Mouse (Mus musculus) heart, embryonic 13.5 days (tissue): ENCODE results near the gene Lcn9. TPM values are rescaled to one million over a fixed set of nuclear protein-coding genes. Genes with fewer than 3 reads are reported as not detected.

Source experiments
- ATAC-seq: fragments of 200-750 bp; cut with Nextera tagmentation; 2 replicates; pipeline ENCODE4 v1.8.0; 2017; ENCODE audit warnings: moderate TSS enrichment; ENCODE audit not compliant: insufficient number of reproducible peaks, low FRiP score, low TSS enrichment; ENCODE audit errors: extremely low read depth
- H3K27ac ChIP-seq: fragments of 300-500 bp; sonication (generic); replicated peaks from 2 replicates; pipeline ENCODE4 v1.5.1; 2015; ENCODE audit warnings: moderate library complexity, mild to moderate bottlenecking, inconsistent platforms
- H3K27me3 ChIP-seq: fragments of 300-500 bp; sonication (generic); replicated peaks from 2 replicates; pipeline ENCODE4 v1.6.1; 2015; ENCODE audit warnings: mild to moderate bottlenecking, inconsistent platforms
- H3K36me3 ChIP-seq: fragments of 300-500 bp; sonication (generic); 2 replicates; pipeline ENCODE4 v1.6.1; 2015; ENCODE audit warnings: mild to moderate bottlenecking, inconsistent platforms
- H3K4me1 ChIP-seq: fragments of 300-500 bp; sonication (generic); 2 replicates; pipeline ENCODE4 v1.6.1; 2015; ENCODE audit warnings: inconsistent platforms
- H3K4me2 ChIP-seq: fragments of 300-500 bp; sonication (generic); 2 replicates; pipeline ENCODE4 v1.6.1; 2015; ENCODE audit warnings: inconsistent platforms, mild to moderate bottlenecking, moderate library complexity
- H3K4me3 ChIP-seq: fragments of 300-500 bp; sonication (generic); 2 replicates; pipeline ENCODE4 v1.5.1; 2015; ENCODE audit warnings: moderate library complexity, mild to moderate bottlenecking, inconsistent platforms
- H3K9ac ChIP-seq: fragments of 300-500 bp; sonication (generic); 2 replicates; pipeline ENCODE4 v1.6.1; 2015; ENCODE audit warnings: inconsistent platforms, mild to moderate bottlenecking, moderate library complexity
- H3K9me3 ChIP-seq: fragments of 300-500 bp; sonication (generic); 2 replicates; pipeline ENCODE4 v1.6.1; 2016; ENCODE audit warnings: inconsistent platforms
- WGBS: fragments of 180-500 bp; shearing (Covaris S2); methylation state at CpG from one replicate; pipeline ENCODE4 v1.1.7; 2015; ENCODE audit warnings: mixed read lengths; 5-methylcytosine and 5-hydroxymethylcytosine counted together
- polyA plus RNA-seq: library from polyadenylated mRNA; unstranded; fragments of >200 nt; fragmentation: Nextera tagmentation; extraction: Ambion mirVana; gene quantifications from 2 replicates; pipeline ENCODE4 v1.2.1, GENCODE M21; 2015

Lcn9 gene
- polyA plus RNA-seq, 1 experiment from 2014 or later: not detected

GRCm38 (mm10) chr2:25850330-25850729, 27.4 kb downstream of the Lcn9 start:
- ATAC-seq: no peak
- WGBS: 15% methylated on average over 4 of the region's 4 CpGs
- H3K27ac ChIP-seq: no peak overlapping the region
- no peaks in the 10 kb centered on the region; the same call in 1 of the 2 replicates for H3K27me3 ChIP-seq
- H3K4me3 ChIP-seq: no peak overlapping the region
- no peaks in the 10 kb centered on the region for H3K36me3 ChIP-seq
- H3K4me1 ChIP-seq: no peaks in the 10 kb centered on the region
- H3K9ac ChIP-seq: no peak overlapping the region
- H3K9me3 ChIP-seq: no peaks in the 10 kb centered on the region
- H3K4me2 ChIP-seq: no peak overlapping the region

GRCm38 (mm10) chr2:25852626-25853025, 29.7 kb downstream of the Lcn9 start:
- Histone ChIP-seq H3K9ac (no peak overlapping the region), H3K36me3 (no peaks in the 10 kb centered on the region), H3K4me2 (no peak overlapping the region), H3K27ac (no peak overlapping the region), H3K27me3 (no peaks in the 10 kb centered on the region; the same call in 1 of the 2 replicates), H3K4me1 (no peaks in the 10 kb centered on the region), H3K4me3 (no peak overlapping the region), H3K9me3 (no peaks in the 10 kb centered on the region)
- no peak for ATAC-seq
- WGBS: 50% methylated on average over 3 of the region's 3 CpGs

- Histone ChIP-seq H3K36me3 (no peaks in the 10 kb centered on the region), H3K27me3 (no peaks in the 10 kb centered on the region; the same call in 1 of the 2 replicates), H3K9me3 (no peaks in the 10 kb centered on the region), H3K4me1 (no peaks in the 10 kb centered on the region), H3K27ac (no peak overlapping the region), H3K9ac (no peak overlapping the region), H3K4me3 (no peak overlapping the region), H3K4me2 (no peak overlapping the region)
- WGBS: 64% methylated on average over 5 of the region's 5 CpGs
- ATAC-seq: no peak
Observed at GRCm38 (mm10) chr2:25853998-25854397, 31.0 kb downstream of the Lcn9 start.

GRCm38 (mm10) chr2:25859891-25860290, 36.9 kb downstream of the Lcn9 start:
- Histone ChIP-seq H3K9me3 (no peaks in the 10 kb centered on the region), H3K4me2 (no peak overlapping the region), H3K36me3 (no peaks in the 10 kb centered on the region), H3K27ac (no peak overlapping the region), H3K4me1 (peaks cover 13% of the 10 kb centered on the region), H3K9ac (no peak overlapping the region), H3K4me3 (no peak overlapping the region), H3K27me3 (peaks cover 46% of the 10 kb centered on the region)
- 70% methylated on average over 3 of the region's 3 CpGs for WGBS
- no peak for ATAC-seq

GRCm38 (mm10) chr2:25862038-25862437, 39.1 kb downstream of the Lcn9 start:
- no peak overlapping the region for H3K27ac ChIP-seq
- H3K27me3 ChIP-seq: peaks cover 67% of the 10 kb centered on the region
- ATAC-seq: no peak
- peaks cover 13% of the 10 kb centered on the region for H3K4me1 ChIP-seq
- no peaks in the 10 kb centered on the region for H3K9me3 ChIP-seq
- H3K36me3 ChIP-seq: no peaks in the 10 kb centered on the region
- H3K4me2 ChIP-seq: no peak overlapping the region
- no peak overlapping the region for H3K4me3 ChIP-seq
- 72% methylated on average over 2 of the region's 2 CpGs for WGBS
- no peak overlapping the region for H3K9ac ChIP-seq

GRCm38 (mm10) chr2:25862696-25863270, 39.8 kb downstream of the Lcn9 start:
- Histone ChIP-seq H3K27ac (no peak overlapping the region), H3K4me1 (peaks cover 13% of the 10 kb centered on the region), H3K36me3 (no peaks in the 10 kb centered on the region), H3K4me3 (peak overlapping the region; percentile 54; the same call in 1 of the 2 replicates), H3K9me3 (no peaks in the 10 kb centered on the region), H3K9ac (no peak overlapping the region), H3K4me2 (peak overlapping the region; percentile 91), H3K27me3 (peaks cover 75% of the 10 kb centered on the region)
- ATAC-seq: no peak
- 54% methylated on average over 5 of the region's 5 CpGs for WGBS

- no peaks in the 10 kb centered on the region for H3K36me3 ChIP-seq
- no peak within 1 kb of the TSS for H3K27ac ChIP-seq
- H3K9me3 ChIP-seq: no peaks in the 10 kb centered on the region
- H3K4me1 ChIP-seq: peaks cover 13% of the 10 kb centered on the region
- ATAC-seq: no peak
- H3K27me3 ChIP-seq: peaks cover 82% of the 10 kb centered on the region
- peak within 1 kb of the TSS; percentile 54 for H3K4me3 ChIP-seq
- H3K9ac ChIP-seq: no peak within 1 kb of the TSS
- peak within 1 kb of the TSS; percentile 91 for H3K4me2 ChIP-seq
- WGBS: 1% methylated on average over 44 of the region's 53 CpGs
Observed at GRCm38 (mm10) chr2:25863337-25864131, 40.6 kb downstream of the Lcn9 start, which contains the start of gene Kcnt1. TSS of gene Kcnt1 (plus strand) at chr2:25863734.

- peak overlapping the region; percentile 54 for H3K4me3 ChIP-seq
- no peaks in the 10 kb centered on the region for H3K36me3 ChIP-seq
- ATAC-seq: no peak
- H3K27ac ChIP-seq: no peak overlapping the region
- no peak overlapping the region for H3K9ac ChIP-seq
- peaks cover 13% of the 10 kb centered on the region for H3K4me1 ChIP-seq
- H3K9me3 ChIP-seq: no peaks in the 10 kb centered on the region
- peak overlapping the region; percentile 91 for H3K4me2 ChIP-seq
- 5% methylated on average over 18 of the region's 18 CpGs for WGBS
- H3K27me3 ChIP-seq: peaks cover 89% of the 10 kb centered on the region
Observed at GRCm38 (mm10) chr2:25864230-25864629, 41.3 kb downstream of the Lcn9 start.

GRCm38 (mm10) chr2:25865412-25865811, 42.5 kb downstream of the Lcn9 start:
- WGBS: 14% methylated on average over 4 of the region's 4 CpGs
- Histone ChIP-seq H3K27ac (no peak overlapping the region), H3K4me2 (no peak overlapping the region), H3K4me1 (peaks cover 13% of the 10 kb centered on the region), H3K27me3 (peaks cover 96% of the 10 kb centered on the region), H3K9ac (no peak overlapping the region), H3K36me3 (no peaks in the 10 kb centered on the region), H3K9me3 (no peaks in the 10 kb centered on the region), H3K4me3 (no peak overlapping the region)
- ATAC-seq: no peak

GRCm38 (mm10) chr2:25866656-25867055, 43.7 kb downstream of the Lcn9 start:
- Histone ChIP-seq H3K4me1 (peaks cover 13% of the 10 kb centered on the region), H3K27me3 (peaks cover 90% of the 10 kb centered on the region), H3K4me3 (no peak overlapping the region), H3K4me2 (no peak overlapping the region), H3K9me3 (no peaks in the 10 kb centered on the region), H3K27ac (no peak overlapping the region), H3K36me3 (no peaks in the 10 kb centered on the region), H3K9ac (no peak overlapping the region)
- ATAC-seq: no peak
- 43% methylated on average over 5 of the region's 5 CpGs for WGBS
